Mouse (Mus musculus): Measurements from ENCODE around the gene Spr. TPM values are rescaled to one million over a fixed set of nuclear protein-coding genes. Genes with fewer than 3 reads are reported as not detected.
"Not testable (repeated sequence)": the region's sequence is repeated elsewhere in the genome, so short reads cannot be mapped to it uniquely, and the experiment has no call there.

The Spr gene
- polyA plus RNA-seq, 1 experiment, result 33.6 TPM

GRCm38 (mm10) chr6:85154861-85155528 is 17.4 kb upstream of the Spr start:
- Histone ChIP-seq H3K4me1 (ENCODE audit: control insufficient read depth, insufficient read depth, low read length) (peaks cover 5% of the 10 kb centered on the region; the same call in 1 of the 2 replicates), H3K4me3 (replicated peaks; ENCODE audit: extremely low read depth, low read depth, low read length) (peak overlapping the region; percentile 49)
- WGBS, result 5% methylated on average over 34 of the region's 34 CpGs
- DNase-seq, result peak; percentile 35
- TF ChIP-seq POLR2A (IDR thresholded peaks at IDR 0.05; ENCODE audit: borderline replicate concordance, extremely low read depth, low read depth, low read length) (no peak), CTCF (IDR thresholded peaks at IDR 0.05; ENCODE audit: insufficient read depth, low read length) (peak; percentile 47)

GRCm38 (mm10) chr6:85153970-85154540 is 16.5 kb upstream of the Spr start:
- TF ChIP-seq CTCF (IDR thresholded peaks at IDR 0.05; ENCODE audit: insufficient read depth, low read length) (peak; percentile 60), POLR2A (IDR thresholded peaks at IDR 0.05; ENCODE audit: borderline replicate concordance, extremely low read depth, low read depth, low read length) (no peak)
- Histone ChIP-seq H3K4me1 (ENCODE audit: control insufficient read depth, insufficient read depth, low read length) (peaks cover 5% of the 10 kb centered on the region; the same call in 1 of the 2 replicates), H3K4me3 (replicated peaks; ENCODE audit: extremely low read depth, low read depth, low read length) (no peak overlapping the region)
- 16% methylated on average over 9 of the region's 9 CpGs for WGBS
- peak; percentile 56 for DNase-seq

- 80% methylated on average over 3 of the region's 3 CpGs for WGBS
- peaks cover 5% of the 10 kb centered on the region; the same call in 1 of the 2 replicates for H3K4me1 ChIP-seq (ENCODE audit: control insufficient read depth, insufficient read depth, low read length)
- no peak overlapping the region for H3K4me3 ChIP-seq (replicated peaks; ENCODE audit: extremely low read depth, low read depth, low read length)
- no peak for DNase-seq
- no peak for TF ChIP-seq CTCF (IDR thresholded peaks at IDR 0.05; ENCODE audit: insufficient read depth, low read length)
- TF ChIP-seq POLR2A (IDR thresholded peaks at IDR 0.05; ENCODE audit: borderline replicate concordance, extremely low read depth, low read depth, low read length), result no peak
These were observed 12.8 kb upstream of the Spr start for GRCm38 (mm10) chr6:85150386-85150785.

GRCm38 (mm10) chr6:85147636-85148035 is 10.1 kb upstream of the Spr start:
- no peak overlapping the region for H3K4me3 ChIP-seq (replicated peaks; ENCODE audit: extremely low read depth, low read depth, low read length)
- DNase-seq, result no peak
- TF ChIP-seq CTCF (IDR thresholded peaks at IDR 0.05; ENCODE audit: insufficient read depth, low read length) (no peak), POLR2A (IDR thresholded peaks at IDR 0.05; ENCODE audit: borderline replicate concordance, extremely low read depth, low read depth, low read length) (no peak)
- 47% methylated on average over 3 of the region's 3 CpGs for WGBS
- no peaks in the 10 kb centered on the region for H3K4me1 ChIP-seq (ENCODE audit: control insufficient read depth, insufficient read depth, low read length)

- WGBS, result 62% methylated on average over 3 of the region's 3 CpGs
- Histone ChIP-seq H3K4me3 (replicated peaks; ENCODE audit: extremely low read depth, low read depth, low read length) (no peak overlapping the region), H3K4me1 (ENCODE audit: control insufficient read depth, insufficient read depth, low read length) (no peaks in the 10 kb centered on the region)
- TF ChIP-seq CTCF (IDR thresholded peaks at IDR 0.05; ENCODE audit: insufficient read depth, low read length) (no peak), POLR2A (IDR thresholded peaks at IDR 0.05; ENCODE audit: borderline replicate concordance, extremely low read depth, low read depth, low read length) (no peak)
- no peak for DNase-seq
These were observed 6.9 kb upstream of the Spr start for GRCm38 (mm10) chr6:85144466-85144865.

- H3K4me1 ChIP-seq (ENCODE audit: control insufficient read depth, insufficient read depth, low read length); DNase-seq; H3K4me3 ChIP-seq (replicated peaks; ENCODE audit: extremely low read depth, low read depth, low read length): not testable (repeated sequence)
- peak; percentile 69 for TF ChIP-seq CTCF (IDR thresholded peaks at IDR 0.05; ENCODE audit: insufficient read depth, low read length)
- WGBS, result 7% methylated on average over 7 of the region's 7 CpGs
These were observed 3.4 kb upstream of the Spr start for GRCm38 (mm10) chr6:85141013-85141412.

- 98% methylated on average over 2 of the region's 2 CpGs for WGBS
- Histone ChIP-seq H3K4me3 (replicated peaks; ENCODE audit: extremely low read depth, low read depth, low read length) (no peak overlapping the region), H3K4me1 (ENCODE audit: control insufficient read depth, insufficient read depth, low read length) (peaks cover 5% of the 10 kb centered on the region)
- DNase-seq, result no peak
- no peak for TF ChIP-seq POLR2A (IDR thresholded peaks at IDR 0.05; ENCODE audit: borderline replicate concordance, extremely low read depth, low read depth, low read length)
- TF ChIP-seq CTCF (IDR thresholded peaks at IDR 0.05; ENCODE audit: insufficient read depth, low read length), result no peak
These were observed 2.0 kb upstream of the Spr start for GRCm38 (mm10) chr6:85139534-85139933.

- DNase-seq; H3K4me1 ChIP-seq (ENCODE audit: control insufficient read depth, insufficient read depth, low read length): not testable (repeated sequence)
- WGBS, result 50% methylated on average over 7 of the region's 7 CpGs
- H3K4me3 ChIP-seq (replicated peaks; ENCODE audit: extremely low read depth, low read depth, low read length), result peak overlapping the region; percentile 91
These were observed 782 bp downstream of the Spr start for GRCm38 (mm10) chr6:85136784-85137183.

- not testable (repeated sequence) for DNase-seq; H3K4me3 ChIP-seq (replicated peaks; ENCODE audit: extremely low read depth, low read depth, low read length); H3K4me1 ChIP-seq (ENCODE audit: control insufficient read depth, insufficient read depth, low read length)
- WGBS, result 44% methylated on average over 3 of the region's 3 CpGs
- TF ChIP-seq CTCF (IDR thresholded peaks at IDR 0.05; ENCODE audit: insufficient read depth, low read length), result peak; percentile 32
These were observed 4.8 kb downstream of the Spr start for GRCm38 (mm10) chr6:85132794-85133193.

GRCm38 (mm10) chr6:85132237-85132636 is 5.3 kb downstream of the Spr start:
- not testable (repeated sequence) for DNase-seq; H3K4me3 ChIP-seq (replicated peaks; ENCODE audit: extremely low read depth, low read depth, low read length); H3K4me1 ChIP-seq (ENCODE audit: control insufficient read depth, insufficient read depth, low read length)
- WGBS, result 84% methylated on average over 3 of the region's 3 CpGs
